28 mouse cellular contexts compared by ENCODE assay signal in the genomic region with DNA sequence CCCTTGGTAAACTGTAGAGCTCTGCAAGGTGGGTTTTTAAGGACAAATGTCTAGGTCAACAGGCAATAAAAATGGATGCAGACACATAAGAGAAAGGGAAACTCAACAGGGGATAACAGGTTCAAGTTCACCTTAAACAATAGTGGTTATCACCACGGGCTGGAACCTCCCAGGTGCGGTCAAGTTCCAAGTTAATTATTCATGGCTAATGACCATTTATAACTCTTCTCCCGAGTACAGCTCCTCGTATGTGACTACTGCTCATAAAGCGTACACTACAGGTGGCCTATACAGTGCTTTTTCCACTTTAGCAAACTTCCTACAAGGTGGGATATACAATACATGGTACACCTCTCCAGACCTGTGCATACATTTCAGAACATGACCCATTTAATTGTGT. TPM values are rescaled to one million over a fixed set of nuclear protein-coding genes. Genes with fewer than 3 reads are reported as not detected.
DNase-seq lines count a peak whose midpoint lies in the region; ATAC-seq lines count a peak whose summit lies in the region.
"Had no signal": no experiment of that assay in that cellular context is flagged by ENCODE, and none has a peak within 500 bp of the region (broad histone marks: within the 10 kb centered on the region; RNA-seq: fewer than 3 reads in every experiment).

No protein-coding gene starts in this region.

- no peaks in the 10 kb centered on the region for H3K36me3 ChIP-seq in intestine, embryonic 15.5 days
- no peaks in the 10 kb centered on the region for H3K36me3 ChIP-seq in stomach, embryonic 16.5 days (ENCODE audit: control insufficient read depth, insufficient read depth, low read length)
- H3K36me3 ChIP-seq: embryonic facial prominence, embryonic 13.5 days; forebrain, embryonic 10.5 days; forebrain, embryonic 15.5 days; heart, embryonic 12.5 days; hindbrain, embryonic 13.5 days; limb, embryonic 10.5 days; limb, embryonic 15.5 days; midbrain, embryonic 12.5 days had no signal

- 61% methylated on average over 5 of the region's 5 CpGs for WGBS in intestine, embryonic 15.5 days
- 67% methylated on average over 5 of the region's 5 CpGs for WGBS in stomach, embryonic 16.5 days

- no peaks in the 10 kb centered on the region for H3K9me3 ChIP-seq in intestine, embryonic 15.5 days
- H3K9me3 ChIP-seq in stomach, embryonic 16.5 days (replicated peaks; ENCODE audit: control insufficient read depth, low read length), result no peaks in the 10 kb centered on the region
- H3K9me3 ChIP-seq: embryonic facial prominence, embryonic 13.5 days; forebrain, embryonic 10.5 days; forebrain, embryonic 15.5 days; heart, embryonic 12.5 days; hindbrain, embryonic 13.5 days; limb, embryonic 10.5 days; limb, embryonic 15.5 days; midbrain, embryonic 12.5 days had no signal

- no peak overlapping the region for H3K4me3 ChIP-seq in intestine, embryonic 15.5 days (replicated peaks)
- H3K4me3 ChIP-seq in stomach, embryonic 16.5 days (replicated peaks; ENCODE audit: low read length), result no peak overlapping the region
- H3K4me3 ChIP-seq: embryonic facial prominence, embryonic 13.5 days; forebrain, embryonic 10.5 days; forebrain, embryonic 15.5 days; heart, adult 2 months; heart, embryonic 12.5 days; hindbrain, embryonic 13.5 days; limb, embryonic 10.5 days; limb, embryonic 15.5 days; midbrain, embryonic 12.5 days had no signal

- peak; percentile 60 for DNase-seq in kidney, adult 9 months
- no peak for DNase-seq in kidney, postnatal 4 days
- peak; percentile 6 for DNase-seq in R1 (ENCODE audit: low read depth, low spot score)
- no peak for DNase-seq in ovary, adult 18-20 months (ENCODE audit: low spot score)
- DNase-seq: adrenal gland, postnatal 25 days; cerebellum, adult 11-12 months; cerebellum, adult 9-11 months; heart, adult 2 months; heart, postnatal 4 days; liver, postnatal 0 days; lung, postnatal 36 days; retina, postnatal 1 day; right cerebral cortex, postnatal 14 days; thymus, adult 2 months; thymus, postnatal 4 days had no signal

- H3K4me1 ChIP-seq in intestine, embryonic 15.5 days (replicated peaks), result peaks cover 22% of the 10 kb centered on the region
- peaks cover 18% of the 10 kb centered on the region; the same call in 1 of the 2 replicates for H3K4me1 ChIP-seq in stomach, embryonic 16.5 days (ENCODE audit: control insufficient read depth, insufficient read depth, low read length)
- H3K4me1 ChIP-seq: forebrain, embryonic 15.5 days; hindbrain, embryonic 13.5 days; midbrain, embryonic 12.5 days had no signal

- H3K4me2 ChIP-seq in intestine, embryonic 15.5 days (replicated peaks), result no peak overlapping the region
- H3K4me2 ChIP-seq in stomach, embryonic 16.5 days (ENCODE audit: low read depth, low read length), result no peak overlapping the region
- H3K4me2 ChIP-seq: embryonic facial prominence, embryonic 13.5 days; forebrain, embryonic 15.5 days; heart, embryonic 12.5 days; hindbrain, embryonic 13.5 days; limb, embryonic 15.5 days; midbrain, embryonic 12.5 days had no signal

- H3K9ac ChIP-seq in intestine, embryonic 15.5 days, result no peak overlapping the region
- H3K9ac ChIP-seq in stomach, embryonic 16.5 days (ENCODE audit: low read length), result no peak overlapping the region
- H3K9ac ChIP-seq: embryonic facial prominence, embryonic 13.5 days; forebrain, embryonic 15.5 days; heart, embryonic 12.5 days; hindbrain, embryonic 13.5 days; limb, embryonic 15.5 days; liver, postnatal 0 days; midbrain, embryonic 12.5 days had no signal

- ATAC-seq in intestine, embryonic 15.5 days, result peak; percentile 87
- peak; percentile 18; the same call in 1 of the 2 replicates for ATAC-seq in stomach, embryonic 16.5 days (ENCODE audit: insufficient read depth, low FRiP score)
- no peak for ATAC-seq in frontal cortex, adult (ENCODE audit: low TSS enrichment)
- ATAC-seq: CD4-positive, CD25-positive, alpha-beta regulatory T cell, adult 4 months; forebrain, embryonic 15.5 days; liver, postnatal 0 days had no signal

- H3K27me3 ChIP-seq in intestine, embryonic 15.5 days (replicated peaks), result no peaks in the 10 kb centered on the region
- no peaks in the 10 kb centered on the region for H3K27me3 ChIP-seq in stomach, embryonic 16.5 days (ENCODE audit: control insufficient read depth, insufficient read depth, low read length)
- H3K27me3 ChIP-seq: embryonic facial prominence, embryonic 13.5 days; forebrain, embryonic 15.5 days; heart, embryonic 12.5 days; hindbrain, embryonic 13.5 days; limb, embryonic 15.5 days; midbrain, embryonic 12.5 days had no signal

- H3K27ac ChIP-seq in intestine, embryonic 15.5 days, result no peak overlapping the region
- H3K27ac ChIP-seq in stomach, embryonic 16.5 days (ENCODE audit: low read length), result no peak overlapping the region
- H3K27ac ChIP-seq: embryonic facial prominence, embryonic 13.5 days; forebrain, embryonic 10.5 days; forebrain, embryonic 15.5 days; heart, adult 2 months; hindbrain, embryonic 13.5 days; limb, embryonic 10.5 days; limb, embryonic 15.5 days; midbrain, embryonic 12.5 days had no signal

RNA-seq across cellular contexts. Expression of a gene that starts 33.4 kb away (rescaled TPM):
- 5.3 and 7.5 TPM in 2 replicates for polyA plus RNA-seq in intestine, embryonic 15.5 days (2015; fragmentation: Nextera tagmentation; extraction: Ambion mirVana)
- 22.7 and 27.2 TPM in 2 replicates for polyA plus RNA-seq in stomach, embryonic 16.5 days (2015; fragmentation: Nextera tagmentation; extraction: Ambion mirVana)
- polyA plus RNA-seq: CD4-positive, CD25-positive, alpha-beta regulatory T cell, adult 4 months; forebrain, embryonic 10.5 days; forebrain, embryonic 15.5 days; limb, embryonic 10.5 days; midbrain, embryonic 12.5 days; neural tube, embryonic 14.5 days had no signal

RNA-seq across cellular contexts. Expression of a gene that starts 33.9 kb away (rescaled TPM):
- 19.1 and 22.0 TPM in 2 replicates for polyA plus RNA-seq in intestine, embryonic 15.5 days (2015; fragmentation: Nextera tagmentation; extraction: Ambion mirVana)
- 6.5 and 6.9 TPM in 2 replicates for polyA plus RNA-seq in stomach, embryonic 16.5 days (2015; fragmentation: Nextera tagmentation; extraction: Ambion mirVana)

Comparison
In these comparisons a context has a peak if more than half of its experiments do, and no peak if none do; other contexts are left out.
1. DNase-seq: peak in kidney, adult 9 months (single experiment) and R1 (single experiment); none in kidney, postnatal 4 days (0 of 2) and ovary, adult 18-20 months (single experiment).